Mouse (Mus musculus) layer of hippocampus, adult 9-11 months (tissue): ENCODE measurements at regions not wholly inside any gene's neighbourhood (a gene's known extent, or its start where the extent isn't known, plus 50 kb on each side); places are given as distances from the start of the nearest gene placed in this dataset.
A peak's percentile ranks its signal among the peaks of the same experiment; 100 is the strongest.

Experiments
- DNase-seq: peaks from one replicate; pipeline ENCODE4 v3.0.0; 2022

- DNase-seq, result no peak
These were observed 245.3 kb downstream of the Adamts20 start for GRCm38 (mm10) chr15:94219907-94220306.

- DNase-seq, result no peak
These were observed 248.5 kb downstream of the Adamts20 start for GRCm38 (mm10) chr15:94216703-94217102.

DNA sequence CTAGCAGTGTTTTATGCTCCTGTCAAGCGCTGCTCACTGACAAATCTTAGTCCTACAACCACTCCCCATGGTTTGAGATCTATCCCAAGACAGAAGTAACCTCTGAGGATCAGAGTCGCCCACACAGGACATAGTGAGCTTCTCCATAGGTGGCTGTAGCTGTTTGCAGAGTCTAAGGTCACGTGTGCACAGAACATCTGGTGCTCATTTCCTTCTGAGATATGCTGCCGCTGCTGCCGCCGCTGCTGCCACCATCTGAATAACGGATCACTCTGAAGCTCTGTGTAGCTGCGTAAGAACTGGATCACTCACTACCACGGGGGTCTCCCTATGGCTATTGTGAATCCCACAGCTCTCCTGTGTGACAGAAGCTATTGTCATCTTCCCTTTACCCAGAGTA, 250.8 kb downstream of the Adamts20 start:
- no peak for DNase-seq

DNA sequence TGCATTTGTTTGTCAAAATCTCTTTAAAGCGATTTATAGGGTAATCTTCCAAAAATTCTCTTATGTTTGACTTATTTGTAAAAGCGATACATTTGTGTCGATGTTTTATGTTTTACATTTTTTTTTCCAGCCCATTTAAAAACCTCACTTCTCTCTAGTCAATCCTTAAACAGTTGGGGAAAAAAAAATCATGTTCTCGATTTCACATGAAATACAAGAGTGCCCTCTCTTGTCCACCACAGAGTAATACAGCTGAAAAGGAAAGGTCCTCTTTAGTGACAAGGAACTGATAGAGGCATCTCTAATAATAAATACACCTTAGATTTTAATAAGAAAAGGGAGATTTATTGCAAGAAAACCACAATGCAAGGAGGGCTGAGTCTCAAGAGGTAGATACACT, 251.8 kb downstream of the Adamts20 start:
- no peak for DNase-seq

DNA sequence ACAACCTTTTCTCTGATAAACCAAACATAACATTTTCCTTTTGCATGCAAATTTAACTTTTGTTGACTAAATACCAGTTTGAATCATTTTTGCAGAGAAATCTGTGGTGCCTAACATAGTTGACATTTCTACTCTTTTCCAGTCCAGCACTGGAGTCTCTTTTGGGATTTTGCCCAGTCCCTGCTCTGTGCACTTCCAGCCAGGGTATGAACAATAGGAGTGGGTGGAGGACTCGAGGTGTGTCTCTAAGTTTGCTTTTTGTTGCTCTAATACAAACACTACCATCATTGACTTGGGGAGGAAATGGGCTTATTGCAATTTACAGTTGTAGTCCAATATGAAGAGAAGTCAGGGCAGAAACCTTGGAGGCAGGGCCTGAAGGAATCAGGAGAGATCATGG, 256.7 kb downstream of the Adamts20 start:
- DNase-seq, result no peak

GRCm38 (mm10) chr15:94206454-94206853, 258.8 kb downstream of the Adamts20 start:
- no peak for DNase-seq

- DNase-seq, result no peak
These were observed 259.8 kb downstream of the Adamts20 start for GRCm38 (mm10) chr15:94205309-94205893.

GRCm38 (mm10) chr15:94190081-94190488, 275.1 kb downstream of the Adamts20 start:
- DNase-seq, result no peak

DNA sequence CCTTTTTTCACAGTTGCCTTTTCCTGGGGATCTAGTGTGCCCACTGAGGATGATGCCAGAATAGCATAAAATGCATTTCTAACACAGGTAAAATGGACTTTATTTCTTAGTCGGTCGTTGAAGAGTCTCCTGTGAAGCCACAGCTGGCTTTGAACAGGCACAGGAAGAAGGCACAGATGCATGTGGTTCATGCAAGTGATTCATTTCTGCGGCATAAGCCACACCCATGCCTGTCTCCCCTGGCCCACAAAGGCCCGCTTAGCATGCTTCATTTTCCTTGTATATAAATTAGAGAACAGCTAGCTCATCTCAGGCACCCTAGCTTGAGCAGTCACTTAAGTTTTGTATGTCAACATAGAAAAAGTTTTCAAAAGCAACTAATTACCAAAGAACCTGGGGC, 277.6 kb downstream of the Adamts20 start:
- DNase-seq, result no peak

GRCm38 (mm10) chr15:94183663-94184375, 281.4 kb downstream of the Adamts20 start:
- no peak for DNase-seq

DNA sequence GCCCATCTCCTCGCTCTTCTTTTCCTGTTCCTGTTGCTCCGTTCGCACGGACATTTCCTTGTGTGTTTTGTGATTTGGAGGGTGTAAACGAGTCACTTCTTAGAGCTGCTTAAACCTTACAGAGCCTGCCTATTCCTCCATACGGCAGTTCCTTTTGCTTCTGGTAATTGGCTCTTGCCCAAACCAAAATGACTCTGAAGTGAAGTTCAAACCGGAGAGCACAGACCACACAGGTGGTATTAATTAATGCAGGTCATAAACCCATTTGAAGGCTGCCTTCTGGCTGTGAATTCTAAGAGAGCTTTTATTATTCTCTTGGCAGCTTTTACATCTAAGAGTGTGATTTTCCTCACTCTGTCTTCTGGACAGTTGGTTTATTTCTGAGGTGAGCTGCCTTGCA, 291.1 kb downstream of the Adamts20 start:
- no peak for DNase-seq

DNA sequence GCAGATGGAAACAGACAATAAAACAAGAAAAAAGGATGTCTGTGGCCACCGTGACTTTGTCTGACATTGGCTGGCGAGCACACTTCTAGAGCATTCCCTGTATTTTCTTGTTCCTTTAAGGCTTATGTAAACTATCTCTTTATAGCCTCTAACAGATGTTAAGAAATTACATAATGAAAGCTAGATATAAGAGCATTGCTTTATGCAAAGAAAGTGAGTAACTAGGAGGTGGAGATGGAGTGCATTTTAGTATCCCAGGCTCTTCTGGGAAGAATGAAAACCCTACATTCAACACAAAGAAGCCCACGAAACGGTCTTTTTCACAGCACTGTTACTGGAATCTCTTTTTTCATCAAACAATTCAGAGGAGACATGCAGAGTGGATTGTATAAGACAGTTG, 304.4 kb downstream of the Adamts20 start:
- no peak for DNase-seq

GRCm38 (mm10) chr15:94139534-94139958, 325.7 kb downstream of the Adamts20 start:
- DNase-seq, result no peak

DNA sequence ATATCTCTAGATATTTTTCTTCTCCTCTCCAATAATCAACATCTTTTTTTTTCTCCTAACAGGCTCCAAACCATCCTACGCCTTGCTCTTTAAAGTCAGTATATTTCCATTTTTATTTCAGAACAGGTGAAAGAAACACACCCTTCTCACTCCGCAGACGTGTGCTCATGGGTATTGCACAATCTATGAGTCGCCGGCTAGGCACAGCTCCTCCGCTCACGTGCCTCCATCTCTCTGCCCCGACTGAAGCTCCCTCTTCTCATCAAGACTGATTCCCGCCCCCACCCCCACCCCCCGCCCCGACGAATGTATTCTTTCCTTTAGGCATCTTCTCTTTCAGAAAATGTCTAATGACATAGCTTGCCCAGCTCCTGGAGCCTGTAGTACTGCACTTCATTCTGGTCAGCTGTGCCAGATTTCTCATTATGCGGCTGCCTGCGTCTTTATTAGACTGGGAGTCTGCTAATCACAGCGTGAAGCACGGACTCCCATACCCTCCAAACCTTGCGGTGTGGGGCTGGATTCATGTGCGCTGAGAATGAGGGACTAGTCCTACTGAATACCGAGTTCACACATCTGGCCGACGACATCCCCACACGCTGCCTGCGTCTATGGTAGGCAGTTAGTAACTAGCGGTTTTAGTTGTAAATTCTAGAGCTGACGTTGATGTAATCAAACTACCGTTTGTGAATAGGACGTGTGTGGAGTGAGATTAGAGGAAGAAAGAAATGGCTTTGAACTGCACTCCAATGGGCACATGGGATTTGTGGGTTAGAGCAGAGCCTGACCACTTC, 327.9 kb downstream of the Adamts20 start:
- DNase-seq, result peak; percentile 52

DNA sequence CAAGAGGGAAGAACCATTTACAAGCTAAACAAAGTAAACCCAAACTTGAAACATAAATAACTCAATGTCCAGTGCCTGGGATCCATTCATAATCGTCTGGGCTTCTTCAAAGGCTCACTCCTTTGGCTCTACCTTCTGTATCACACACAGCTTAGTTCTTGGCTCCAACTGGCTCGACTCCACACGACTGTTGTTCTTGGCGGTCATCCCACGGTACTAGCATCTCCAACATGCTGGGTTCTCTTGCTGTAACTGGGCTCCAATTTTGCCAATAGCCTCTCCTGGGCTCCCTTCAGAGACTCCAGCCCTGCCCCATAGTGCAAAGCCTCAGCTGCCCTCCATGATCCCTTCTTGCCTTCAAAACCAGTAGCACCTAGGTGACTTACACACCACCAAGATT, 352.4 kb downstream of the Adamts20 start:
- peak; percentile 6 for DNase-seq

GRCm38 (mm10) chr15:94107186-94107716, 358.0 kb downstream of the Adamts20 start:
- DNase-seq, result no peak

DNA sequence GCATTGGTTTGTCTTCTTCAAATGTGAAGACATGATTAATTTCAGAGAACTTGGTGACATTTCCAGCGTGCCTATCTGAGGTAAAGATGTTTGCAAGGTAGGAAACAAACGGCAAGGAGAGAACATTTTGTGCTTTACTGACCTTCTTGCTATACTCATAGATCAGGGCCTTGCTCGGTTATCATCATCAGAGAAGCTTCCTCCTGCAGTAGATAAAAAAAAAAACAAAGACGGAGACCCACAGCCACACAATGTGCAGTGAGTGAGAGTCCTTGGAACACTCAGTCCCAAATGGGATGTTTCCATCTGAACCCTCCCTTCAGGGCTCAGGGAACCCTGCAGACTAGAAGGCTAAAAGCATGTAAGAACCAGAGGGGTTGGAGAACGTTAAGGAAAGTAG, 374.6 kb downstream of the Adamts20 start:
- no peak for DNase-seq

DNA sequence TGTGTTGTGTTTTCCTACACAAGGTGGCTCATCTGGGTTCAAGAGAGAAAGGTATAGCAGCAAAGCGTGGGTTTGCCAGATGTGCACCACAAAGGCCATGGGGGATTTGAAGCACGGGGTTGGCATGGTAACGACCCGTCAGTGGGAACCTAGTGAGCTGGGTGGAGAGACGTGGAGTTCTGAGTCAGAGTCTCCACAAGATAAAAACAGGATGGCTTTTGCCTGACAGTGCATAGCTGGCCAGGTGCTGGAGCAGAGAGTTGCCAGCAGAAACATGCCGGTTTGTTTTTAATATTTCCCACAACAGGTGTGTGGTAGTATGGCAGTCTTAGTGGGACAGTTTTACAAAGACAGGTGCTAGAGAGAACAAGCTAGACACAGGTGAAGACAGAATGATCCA, 375.4 kb downstream of the Adamts20 start:
- peak; percentile 9 for DNase-seq

- no peak for DNase-seq
These were observed 382.8 kb downstream of the Adamts20 start for GRCm38 (mm10) chr15:94082369-94082768.

GRCm38 (mm10) chr15:94077056-94077455, 388.2 kb downstream of the Adamts20 start:
- DNase-seq, result no peak

DNA sequence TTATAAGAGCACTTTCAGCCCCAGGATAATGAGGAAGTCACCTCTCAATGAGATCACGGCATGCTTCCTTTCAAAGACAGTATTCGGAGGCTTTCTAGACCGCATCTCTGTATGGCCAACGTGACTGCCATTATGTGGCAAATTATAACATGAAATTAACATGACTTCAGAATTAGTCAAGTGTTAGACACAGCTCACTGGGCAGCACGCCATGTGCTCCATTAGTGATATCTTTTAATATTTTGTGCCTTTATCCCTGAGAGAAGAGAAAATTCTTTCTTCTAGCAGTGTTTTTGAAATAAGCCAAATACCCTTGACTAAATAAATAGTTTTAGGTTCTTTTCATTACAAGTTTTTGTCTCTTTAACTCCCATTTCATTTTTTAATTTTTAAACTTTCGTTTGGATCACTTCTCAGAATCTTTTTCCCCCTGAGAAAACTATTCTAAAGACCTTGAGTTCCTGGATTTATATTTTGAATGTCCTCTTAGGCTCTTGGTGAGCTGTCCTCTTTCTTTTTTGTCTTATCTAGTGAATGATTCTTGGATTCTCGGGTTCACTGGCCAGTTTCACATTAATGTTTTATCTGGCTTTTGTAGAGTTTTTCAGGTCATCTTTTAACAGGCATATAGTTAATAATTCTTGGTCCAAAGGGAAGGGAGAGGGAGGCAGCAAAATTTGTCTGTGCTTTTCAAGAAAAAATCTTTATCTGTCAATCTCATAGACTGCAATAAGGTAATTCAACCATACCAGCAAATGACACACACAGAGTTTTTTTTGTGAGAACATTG, 390.9 kb downstream of the Adamts20 start:
- DNase-seq, result no peak

GRCm38 (mm10) chr15:94067721-94068120, 397.5 kb downstream of the Adamts20 start:
- no peak for DNase-seq
